Mouse (Mus musculus): ENCODE results near the gene Wdcp.
A peak's percentile ranks its signal among the peaks of the same experiment; 100 is the strongest.

DNA sequence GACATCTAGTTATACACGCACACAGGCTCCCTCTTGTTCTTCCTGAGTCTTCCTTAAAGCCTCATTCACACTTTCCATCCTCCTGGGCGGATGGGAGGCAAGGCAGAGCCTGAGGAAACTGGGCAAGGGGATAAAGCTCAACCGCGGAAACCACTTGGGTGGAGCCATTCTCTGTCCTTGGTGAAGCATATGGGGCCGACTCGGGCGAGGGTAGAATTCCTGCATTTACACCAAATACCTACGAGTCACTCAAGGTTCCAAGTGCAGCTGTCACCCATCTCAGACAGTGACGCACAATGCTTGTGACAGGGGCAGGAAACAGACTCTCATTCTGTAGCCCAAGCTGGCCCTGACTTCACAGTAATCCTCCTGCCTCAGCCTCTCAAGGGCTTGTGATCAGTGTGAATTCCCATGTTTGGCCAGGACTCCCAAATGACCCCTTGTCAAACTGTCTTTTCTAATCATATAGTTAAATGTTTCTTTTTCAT is 35.2 kb downstream of the Wdcp start:
- no peak for TF ChIP-seq CTCF (IDR thresholded peaks at IDR 0.05; ENCODE audit: low read depth)
- TF ChIP-seq EP300 (IDR thresholded peaks at IDR 0.05; ENCODE audit: low read depth) = peak; percentile 26; the same call in 1 of the 2 replicates
